Mouse (Mus musculus): ENCODE data around the gene Guk1.

The Guk1 gene

DNA sequence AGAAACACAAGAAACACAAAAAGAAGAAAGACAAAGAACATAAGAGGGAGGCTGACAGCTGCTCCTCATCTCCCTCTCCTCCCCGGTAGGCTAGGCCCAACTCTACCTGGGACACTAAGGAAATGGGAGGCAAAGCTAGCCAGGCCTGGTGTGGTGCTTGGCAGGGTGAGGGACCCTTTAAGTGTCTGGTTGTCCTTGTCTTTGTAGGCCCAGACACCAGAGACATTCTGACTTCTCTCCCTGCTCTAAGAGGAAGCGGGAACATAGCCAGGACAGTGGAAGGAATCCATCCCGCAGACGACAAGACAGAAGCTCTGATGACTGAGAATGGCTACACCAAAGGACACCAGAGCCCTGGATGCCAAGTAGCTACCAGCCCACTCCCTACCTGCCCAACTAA, 18.0 kb upstream of the Guk1 start:
- DNase-seq (ENCODE audit: low spot score), result no peak

DNA sequence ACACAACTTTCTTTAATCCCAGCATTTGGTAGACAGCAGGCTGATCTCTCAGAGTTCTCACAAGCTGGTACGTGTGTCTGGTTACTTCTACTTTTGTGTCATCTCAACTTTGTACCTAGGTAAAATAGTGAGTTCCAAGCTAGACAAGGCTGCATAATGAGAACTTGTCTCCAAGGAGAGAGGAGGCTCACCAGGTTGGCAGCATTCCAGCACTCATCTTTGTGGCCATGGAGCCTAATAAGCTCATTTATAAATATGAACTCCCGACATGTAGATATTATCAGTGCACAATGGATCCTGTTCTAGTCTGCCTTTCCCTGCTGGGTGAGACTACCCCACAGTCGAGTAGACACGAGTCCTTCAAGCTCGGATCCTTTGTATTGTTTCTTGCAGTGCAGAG, 17.6 kb upstream of the Guk1 start:
- no peak for DNase-seq (ENCODE audit: low spot score)

DNA sequence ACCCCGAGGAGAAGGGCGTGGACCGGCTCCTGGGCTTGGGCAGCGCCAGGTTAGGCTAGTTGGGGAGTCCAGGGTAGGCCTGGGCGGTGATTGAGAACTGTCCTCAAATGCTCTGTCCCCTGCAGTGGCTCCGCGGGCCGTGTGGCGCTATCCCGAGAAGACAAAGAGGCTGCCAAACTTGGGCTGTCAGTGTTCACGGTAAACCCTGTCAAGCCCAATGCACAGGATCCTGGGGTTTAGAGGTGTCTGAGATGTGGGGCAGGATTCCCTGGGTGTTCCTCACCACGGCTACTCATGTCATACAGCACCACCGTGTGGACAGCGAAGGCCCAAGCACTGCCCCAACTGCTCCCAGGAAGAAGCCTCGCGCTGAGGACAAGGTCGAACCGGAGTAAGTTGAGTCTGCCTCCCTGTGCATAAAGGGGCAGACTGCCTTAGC, 17.0 kb upstream of the Guk1 start:
- DNase-seq (ENCODE audit: low spot score), result peak; percentile 81

DNA sequence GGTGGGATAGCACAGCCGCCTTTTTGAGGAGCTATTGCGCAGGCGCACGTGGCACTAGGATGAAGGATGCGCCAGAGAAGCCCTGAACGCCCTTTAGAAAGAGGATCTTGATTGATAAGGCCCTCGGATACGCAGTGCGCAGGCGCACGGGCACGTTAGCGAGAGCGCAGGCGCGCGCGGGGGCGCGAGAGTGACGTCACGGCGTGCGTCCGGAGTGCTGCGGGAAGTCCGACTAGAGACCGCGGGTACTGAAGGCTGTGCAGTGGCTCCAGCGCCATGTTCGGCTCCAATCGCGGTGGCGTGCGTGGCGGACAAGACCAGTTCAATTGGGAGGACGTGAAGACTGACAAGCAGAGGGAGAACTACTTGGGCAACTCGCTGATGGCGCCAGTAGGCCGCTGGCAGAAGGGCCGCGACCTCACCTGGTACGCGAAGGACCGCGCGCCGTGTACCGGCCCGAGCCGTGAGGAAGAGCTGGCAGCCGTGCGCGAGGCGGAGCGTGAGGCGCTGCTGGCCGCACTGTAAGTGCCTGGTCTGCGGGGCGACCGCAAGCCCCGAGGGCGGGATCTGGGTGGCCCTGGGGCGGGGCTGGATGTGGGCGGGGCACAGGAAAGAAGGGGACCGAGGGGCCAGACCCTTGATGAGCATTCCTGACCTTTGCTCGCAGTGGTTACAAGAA, 16.3 kb upstream of the Guk1 start, which contains the start of gene 2310033P09Rik:
Gene 2310033P09Rik, plus strand, starts transcription at position 169 of the 679 bp plus-strand sequence.
- DNase-seq (ENCODE audit: low spot score), result peak; percentile 99

DNA sequence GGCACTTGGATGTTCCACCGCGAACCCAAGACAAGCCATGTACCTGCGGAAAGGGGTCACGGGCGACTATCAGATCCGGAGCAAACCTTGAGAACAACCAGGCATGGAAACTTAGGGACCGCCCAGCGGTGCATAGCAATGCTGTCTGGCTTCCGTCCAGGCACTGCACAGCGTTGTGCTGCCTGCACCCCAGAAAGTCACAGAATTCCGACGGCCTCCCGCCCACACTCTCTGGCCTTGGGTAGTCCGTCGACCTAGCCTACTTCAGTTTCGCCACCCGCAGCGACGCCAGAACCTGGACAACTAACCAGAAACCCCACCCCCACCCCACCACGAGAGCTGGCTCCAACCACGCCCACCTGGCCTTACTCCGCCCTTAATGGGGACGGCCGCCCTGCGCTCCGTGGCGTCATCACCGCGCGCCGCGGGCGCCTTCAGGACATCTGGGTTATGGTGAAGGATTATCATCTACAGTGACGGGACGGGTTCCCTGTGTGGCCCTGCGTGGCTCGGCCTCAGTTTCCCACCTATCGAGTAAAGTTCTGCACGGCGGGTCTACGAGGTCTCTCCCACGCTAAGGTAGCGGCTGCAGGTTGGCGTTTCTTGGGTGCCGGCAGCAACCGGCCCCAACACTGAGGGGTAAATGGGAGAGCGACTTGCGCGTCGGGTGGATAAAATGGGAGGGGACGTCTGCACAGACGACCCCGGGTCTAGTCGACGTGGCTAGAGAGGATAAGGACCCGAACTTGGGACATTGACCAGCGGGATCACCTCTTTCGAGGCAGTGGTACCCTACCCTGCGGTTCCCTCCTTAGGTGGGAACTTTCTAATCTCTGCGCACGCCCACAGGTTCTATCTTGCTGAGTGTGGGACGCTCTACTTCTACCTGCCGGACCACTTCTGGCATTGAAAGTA, 10.3 kb upstream of the Guk1 start, which contains the start of gene Mrpl55:
Gene Mrpl55, plus strand, starts transcription at position 406 of the 915 bp plus-strand sequence.
- DNase-seq (ENCODE audit: low spot score), result peak; percentile 97

DNA sequence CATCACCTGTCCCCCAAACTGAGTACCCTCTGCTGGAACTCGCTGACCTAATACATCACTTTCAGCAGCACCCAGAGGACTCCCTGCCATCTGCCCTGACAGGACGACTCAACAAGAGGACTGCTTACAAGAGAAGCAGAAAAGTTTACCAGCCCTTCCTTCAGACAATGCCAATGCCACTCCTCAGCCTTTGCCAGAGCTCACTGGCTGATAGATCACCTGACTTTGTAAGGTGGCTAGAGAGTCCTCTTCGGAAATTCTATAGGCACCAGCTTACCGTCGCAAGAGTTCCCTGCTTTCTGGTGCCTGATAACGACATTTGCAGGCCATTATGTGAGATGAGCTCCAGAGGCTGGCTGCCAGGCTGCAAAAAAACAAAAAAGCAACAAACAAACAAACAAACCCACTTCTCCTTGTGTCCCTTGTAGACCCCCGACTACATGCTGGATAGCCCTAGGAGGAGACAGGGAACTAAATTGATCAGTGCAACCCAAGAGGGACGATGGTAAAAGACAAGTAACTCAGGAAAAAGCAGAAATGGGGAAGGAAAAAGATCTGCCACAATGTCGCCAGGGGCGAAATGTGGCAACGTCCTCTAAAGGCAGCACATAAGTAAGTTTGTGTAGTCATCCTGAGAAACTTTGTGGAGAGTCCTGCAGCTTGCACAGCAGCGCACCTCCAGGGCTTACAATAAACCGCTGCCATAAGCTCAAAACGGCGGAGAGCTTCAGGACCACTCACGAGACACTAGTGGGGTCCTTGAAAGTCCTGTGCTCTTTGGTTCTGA, 9.4 kb upstream of the Guk1 start:
- no peak for DNase-seq (ENCODE audit: low spot score)

DNA sequence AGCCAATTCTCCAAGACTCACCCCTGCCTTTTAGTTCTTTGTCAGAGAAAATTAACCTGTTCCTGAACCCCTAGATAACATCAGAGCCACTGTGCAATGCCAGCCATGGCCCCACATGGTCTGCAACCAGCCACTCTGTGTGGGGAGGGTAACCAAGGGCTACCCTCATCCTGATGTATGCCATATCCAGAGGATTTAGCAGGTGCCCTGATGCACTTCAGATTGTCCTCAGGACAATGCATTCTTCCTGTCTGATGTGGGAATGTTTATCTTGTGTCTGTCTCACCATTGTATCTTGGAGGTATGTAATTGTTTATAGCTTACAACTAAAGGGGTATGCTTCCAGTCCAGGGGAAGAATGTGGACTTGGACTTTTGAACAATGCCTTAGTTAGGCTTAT, 4.2 kb upstream of the Guk1 start:
- no peak for DNase-seq (ENCODE audit: low spot score)

DNA sequence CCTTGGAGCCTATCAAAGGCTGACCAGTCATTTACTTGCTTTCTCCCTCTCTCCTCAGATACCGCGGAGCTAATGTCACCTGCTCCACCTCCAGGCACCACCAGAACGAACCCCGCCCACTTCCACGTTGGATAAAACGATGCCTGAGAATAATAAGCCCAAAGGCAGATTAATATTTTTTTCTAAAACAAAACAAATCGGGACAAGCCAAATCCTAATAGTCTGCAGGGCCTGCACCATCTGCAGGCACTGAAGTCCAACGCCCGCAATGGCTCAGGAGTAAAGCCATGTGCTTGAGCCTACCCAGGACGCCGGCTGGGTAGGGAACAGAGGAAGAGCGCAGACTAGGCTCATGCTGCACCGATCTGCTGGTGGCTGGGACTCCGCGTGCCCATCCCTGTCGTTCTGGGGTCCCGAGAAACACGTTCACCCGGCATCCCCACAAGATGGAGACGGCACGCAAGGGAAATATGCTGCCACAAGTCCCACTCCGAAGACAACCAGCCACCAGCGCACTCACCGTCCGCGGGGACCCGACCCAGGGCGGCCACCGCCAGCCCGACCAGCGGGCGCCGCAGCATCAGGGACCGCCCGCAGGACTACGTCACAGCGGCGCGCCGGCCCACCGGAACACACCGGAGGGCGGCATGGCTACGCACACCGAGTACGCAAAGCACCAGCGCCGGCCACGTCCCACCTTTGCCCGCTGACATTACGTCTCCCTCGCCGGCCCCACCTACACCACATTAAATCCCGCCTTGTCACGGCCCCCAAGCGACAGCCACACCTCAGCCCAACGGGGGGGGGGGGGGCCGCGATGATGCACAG, 567 bp downstream of the Guk1 start:
- peak; percentile 95 for DNase-seq (ENCODE audit: low spot score)

DNA sequence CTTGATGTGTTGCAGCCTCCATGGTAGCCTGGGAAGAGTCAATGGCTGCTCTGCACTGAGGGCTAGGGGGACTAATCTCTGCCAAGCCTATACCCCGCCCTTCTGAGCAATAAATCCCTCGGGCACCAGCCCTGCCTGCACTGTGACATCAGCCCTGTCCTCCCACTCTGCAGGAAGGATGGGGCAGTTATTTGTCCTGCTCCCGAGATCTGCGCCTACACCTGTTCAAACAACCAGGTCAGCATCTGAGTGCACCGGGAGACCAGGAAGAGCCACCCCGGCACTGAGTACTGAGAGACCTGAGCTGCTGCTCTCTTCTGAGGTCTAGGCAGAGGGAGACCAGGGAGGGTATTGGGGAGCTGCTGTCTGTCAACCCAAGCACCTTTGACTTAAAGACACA, 4.3 kb downstream of the Guk1 start:
- DNase-seq (ENCODE audit: low spot score), result no peak

DNA sequence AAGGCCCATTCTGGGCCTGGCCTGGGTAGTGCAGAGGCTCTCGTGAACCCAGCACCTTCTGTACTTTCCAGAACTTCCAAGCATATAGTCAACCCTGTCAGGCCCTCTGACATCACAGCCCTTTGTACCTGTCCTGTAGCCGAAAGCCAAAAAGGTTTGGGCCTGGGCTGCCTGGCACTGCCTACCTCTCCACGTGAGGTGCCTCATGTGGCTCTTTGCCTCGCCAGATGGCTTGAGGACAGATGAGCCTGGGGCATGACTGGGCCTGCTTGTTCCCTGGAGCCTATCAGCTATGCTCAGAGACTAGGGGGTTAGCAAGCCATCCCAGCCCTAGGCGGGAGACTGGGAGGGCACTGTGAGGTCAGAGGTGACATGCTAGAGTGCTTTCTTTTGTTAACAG, 6.5 kb downstream of the Guk1 start:
- DNase-seq (ENCODE audit: low spot score), result no peak

DNA sequence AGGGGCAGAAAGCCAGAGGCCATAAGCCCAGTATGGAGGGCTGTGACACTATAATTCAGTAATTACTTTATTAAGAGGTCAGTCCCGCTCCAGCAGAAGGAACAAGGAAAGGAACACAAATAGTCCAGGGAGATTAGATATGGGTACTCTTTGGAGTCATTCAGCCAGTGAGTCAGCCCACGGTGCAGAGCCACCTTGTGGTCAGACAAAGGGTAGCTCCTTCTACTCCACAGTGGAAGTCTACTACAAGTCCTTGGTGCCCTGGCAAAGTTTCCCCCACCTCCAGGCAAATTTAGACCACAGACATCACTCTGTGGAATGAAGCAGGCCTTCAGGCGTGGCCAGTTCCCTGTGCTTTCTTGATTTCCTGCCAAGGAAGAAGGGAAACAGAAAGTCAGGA, 8.2 kb downstream of the Guk1 start:
- peak; percentile 67 for DNase-seq (ENCODE audit: low spot score)

DNA sequence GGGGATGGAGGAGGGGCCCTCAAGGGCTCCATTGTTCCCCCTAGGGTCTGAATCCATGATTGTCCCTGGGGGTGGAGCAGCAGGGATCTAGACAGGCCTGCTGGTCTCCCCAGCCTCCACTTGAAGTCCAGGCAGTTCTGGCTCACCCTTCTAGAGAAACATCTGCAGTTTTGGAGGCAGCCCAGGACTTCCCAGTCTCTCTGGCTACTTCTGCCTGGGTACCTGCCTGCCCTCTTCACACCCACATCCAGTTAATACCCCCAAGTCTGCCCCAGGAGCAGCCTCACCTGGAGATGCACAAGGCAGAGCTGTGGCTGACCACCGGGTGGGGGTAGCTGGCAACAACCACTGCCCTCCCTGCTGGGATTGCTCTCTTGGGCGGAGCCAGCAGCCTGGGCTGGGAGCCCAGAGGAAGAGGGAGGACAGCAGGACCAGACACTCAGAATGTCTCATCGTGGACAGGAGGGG, 9.1 kb downstream of the Guk1 start, which contains the start of gene Gjc2:
Gene Gjc2, minus strand, starts transcription at position 350 of the 468 bp plus-strand sequence.
- no peak for DNase-seq (ENCODE audit: low spot score)

DNA sequence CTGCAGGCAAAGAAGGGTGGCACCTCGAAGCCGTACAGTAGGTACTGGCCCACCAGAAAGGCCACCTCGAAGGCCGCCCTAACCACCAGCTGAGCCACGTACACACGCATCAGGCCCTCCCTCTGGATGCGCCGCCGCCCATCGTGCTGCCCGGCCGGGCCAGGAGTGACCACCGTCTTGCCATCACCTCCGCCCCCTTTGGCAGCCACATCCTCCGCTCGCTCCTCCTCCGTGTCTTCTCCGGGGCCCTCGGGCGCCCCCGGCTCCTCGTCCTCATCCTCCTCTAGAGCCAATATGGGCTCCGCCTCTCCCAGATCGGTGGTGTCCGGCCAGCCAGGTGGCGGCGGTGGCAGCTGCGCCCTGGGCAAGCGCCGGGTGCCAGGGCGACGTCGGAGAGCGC, 15.1 kb downstream of the Guk1 start:
- DNase-seq (ENCODE audit: low spot score), result no peak

DNA sequence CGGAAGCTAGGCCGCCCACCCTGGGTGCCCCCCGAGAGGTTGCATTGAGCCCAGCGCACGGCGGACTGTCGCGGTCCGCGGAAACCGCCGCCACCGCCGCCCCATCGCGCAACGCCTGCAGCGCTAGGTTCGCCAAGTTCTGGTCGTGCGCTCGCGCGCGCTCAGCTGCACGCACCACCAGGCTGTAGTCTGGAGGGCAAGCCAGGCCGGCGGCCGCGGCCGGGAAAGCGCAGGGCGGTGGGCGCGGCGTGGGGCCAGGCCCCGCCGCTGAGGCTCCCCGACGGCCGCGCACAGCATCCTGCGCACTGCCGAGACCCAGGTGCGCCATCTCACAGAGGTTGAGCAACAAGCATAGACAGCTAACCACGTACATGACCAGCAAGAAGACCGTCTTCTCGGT, 15.5 kb downstream of the Guk1 start:
- no peak for DNase-seq (ENCODE audit: low spot score)

DNA sequence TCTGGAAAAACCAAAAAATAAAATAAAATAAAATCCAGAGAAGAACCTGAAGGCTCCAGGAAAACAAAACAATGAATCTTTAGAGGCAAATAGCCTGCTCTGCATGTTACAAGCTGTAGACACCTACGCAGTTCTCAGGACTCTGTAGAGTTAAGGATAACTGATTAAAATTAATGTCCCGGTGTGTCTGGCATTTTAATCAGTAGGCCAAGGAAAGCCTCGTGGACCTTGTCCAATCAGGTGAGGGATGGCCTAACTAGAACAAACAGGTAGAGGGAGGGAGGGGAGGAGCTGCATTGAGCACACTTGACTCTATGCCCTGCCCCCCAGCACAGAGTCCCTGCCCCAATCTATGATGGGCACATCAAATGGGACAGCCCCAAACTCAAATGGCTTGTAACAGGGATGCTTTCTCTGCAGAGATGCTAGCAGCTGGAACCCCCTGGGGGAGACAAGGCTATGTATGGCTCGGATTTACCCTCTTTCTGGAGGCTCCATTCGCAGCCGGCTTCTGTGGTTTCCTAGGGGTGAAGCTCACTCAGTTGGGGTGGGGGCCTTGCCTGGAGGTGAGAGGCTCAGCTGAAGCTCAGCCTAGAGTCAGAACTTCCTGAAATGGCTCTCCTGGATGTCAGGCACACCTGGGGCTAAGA, 17.7 kb downstream of the Guk1 start:
- no peak for DNase-seq (ENCODE audit: low spot score)

DNA sequence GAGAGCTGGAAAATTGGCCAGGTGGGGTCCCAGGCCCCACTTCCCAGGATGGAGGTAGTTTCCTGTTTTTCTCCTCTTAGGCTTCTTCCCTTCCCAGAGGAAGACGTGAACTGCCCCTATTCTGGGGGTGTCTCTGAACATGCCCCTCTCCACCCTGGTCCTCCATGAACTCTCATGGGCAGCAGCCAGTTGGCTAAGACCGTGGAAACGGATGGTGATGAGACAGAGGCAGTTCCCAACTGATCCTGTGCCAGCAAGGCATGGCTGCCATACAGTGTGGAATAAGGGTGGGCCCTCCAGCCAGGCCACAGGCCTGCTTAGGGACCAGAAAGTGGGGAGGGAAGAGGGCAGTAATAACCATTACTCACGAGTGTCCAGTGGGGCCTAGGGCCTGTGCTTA, 21.5 kb downstream of the Guk1 start:
- no peak for DNase-seq (ENCODE audit: low spot score)

DNA sequence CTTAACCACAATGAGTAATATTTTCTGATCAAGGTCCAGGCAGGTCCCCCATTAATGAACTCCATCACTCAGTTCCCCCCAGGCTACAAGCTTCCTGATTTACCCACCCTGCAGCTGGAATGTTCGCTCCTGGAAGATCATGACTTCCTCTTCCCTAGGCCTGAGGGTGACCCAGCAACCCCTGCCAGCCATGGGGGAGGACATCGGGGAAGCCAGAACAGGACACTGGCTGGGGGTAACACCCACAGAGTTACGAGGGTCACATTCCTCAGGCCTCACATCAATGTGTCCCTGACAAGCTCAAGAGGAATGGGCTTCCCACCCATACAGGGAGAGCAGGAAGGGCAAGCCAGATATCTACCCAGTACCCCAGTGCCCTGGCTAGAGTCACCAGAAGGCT, 22.2 kb downstream of the Guk1 start:
- no peak for DNase-seq (ENCODE audit: low spot score)

DNA sequence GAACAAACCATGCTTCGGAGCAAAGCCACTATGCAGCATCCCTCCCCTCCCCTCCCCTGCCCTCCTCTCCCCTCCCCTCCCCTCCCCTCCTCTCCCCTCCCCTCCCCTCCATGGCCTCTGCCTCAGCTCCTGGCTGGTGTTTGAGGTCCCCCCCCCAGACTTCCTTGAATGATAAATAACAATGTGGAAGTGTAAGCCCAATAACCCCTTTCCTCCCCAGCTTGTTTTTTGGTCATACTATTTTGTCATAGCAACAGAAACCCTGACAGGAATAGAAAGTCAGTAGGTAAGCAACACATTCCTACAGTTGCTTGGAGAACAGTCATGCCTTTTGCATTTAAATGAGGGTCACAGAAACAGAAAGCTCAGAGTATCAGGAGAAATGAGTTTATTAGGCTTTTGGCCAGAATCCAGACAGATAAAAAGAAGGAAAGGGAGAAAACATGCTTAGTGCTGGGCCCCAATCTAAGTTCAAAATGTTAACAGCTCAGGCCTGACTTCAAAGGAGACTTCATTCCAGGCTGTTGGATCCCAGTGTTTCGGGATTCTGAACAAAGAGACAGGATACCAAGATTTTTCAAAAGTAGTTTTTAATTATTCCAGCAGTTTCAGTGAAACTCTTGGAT, 26.3 kb downstream of the Guk1 start:
- DNase-seq (ENCODE audit: low spot score), result no peak

DNA sequence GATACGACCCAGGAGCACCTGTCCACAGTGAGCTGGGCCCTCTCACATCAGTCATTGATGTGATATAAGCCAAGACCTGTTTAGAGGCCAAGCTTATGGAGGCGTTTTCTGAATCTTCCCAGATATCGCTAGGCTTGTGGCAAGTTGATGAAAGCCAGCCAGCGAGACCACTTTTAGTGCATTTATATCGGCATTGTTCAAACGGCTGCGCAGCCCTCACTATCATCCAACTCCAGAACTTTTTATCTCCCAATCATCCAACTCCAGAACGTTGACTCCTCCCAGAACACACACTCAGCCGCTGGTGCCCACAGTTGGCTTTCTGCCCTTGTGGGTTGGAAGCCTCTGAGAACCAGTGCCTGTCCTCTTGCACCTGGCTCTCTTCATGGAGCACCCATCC, 27.6 kb downstream of the Guk1 start:
- DNase-seq (ENCODE audit: low spot score), result no peak
